In the genomic region with DNA sequence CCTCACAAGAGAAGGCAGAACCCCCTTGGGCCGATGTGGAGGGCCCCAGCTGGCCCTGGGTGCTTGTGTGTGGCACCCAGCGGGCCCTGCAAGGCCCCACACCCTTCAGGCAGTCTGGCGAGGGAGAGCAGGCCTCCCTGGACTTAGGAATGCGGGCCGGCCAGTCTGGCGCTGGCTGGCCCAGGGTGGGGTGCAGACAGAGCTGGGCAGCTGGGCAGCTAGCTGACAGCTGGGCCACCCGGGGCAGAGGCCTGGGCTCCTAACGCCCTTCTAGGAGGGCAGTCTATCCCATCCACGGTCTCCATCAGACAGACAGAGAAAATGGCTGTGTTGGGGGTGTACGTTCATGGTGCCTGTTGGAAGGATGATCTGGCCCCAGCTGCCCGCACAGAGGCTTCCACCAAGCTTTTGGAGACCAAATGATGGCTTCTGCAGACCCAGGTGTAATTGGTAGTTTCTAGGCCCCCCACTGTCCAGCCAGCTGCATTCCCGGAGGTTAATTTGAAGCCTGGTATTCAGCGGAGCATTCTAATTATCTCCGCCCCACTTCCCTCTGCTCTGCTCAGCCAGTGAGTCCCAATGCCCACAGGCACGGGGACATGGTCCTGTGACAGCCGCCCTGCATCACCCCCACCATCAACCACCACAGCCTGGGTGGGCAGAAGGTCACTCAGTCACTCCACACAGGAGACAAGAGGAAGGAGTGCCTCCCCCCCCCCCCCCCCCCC, we compare ENCODE assay signal across 8 mouse cellular contexts. TPM values are rescaled to one million over a fixed set of nuclear protein-coding genes. Genes with fewer than 3 reads are reported as not detected.
A peak's percentile ranks its signal among the peaks of the same experiment; 100 is the strongest.
DNase-seq lines count a peak whose midpoint lies in the region; ATAC-seq and TF ChIP-seq lines count a peak whose summit lies in the region.

No protein-coding gene starts in this region.

- H3K27me3 ChIP-seq in forebrain, embryonic 11.5 days (ENCODE audit: control insufficient read depth, insufficient read depth, low read length), result no peaks in the 10 kb centered on the region

- H3K4me2 ChIP-seq in forebrain, embryonic 11.5 days (ENCODE audit: low read depth, low read length, severe bottlenecking), result peak overlapping the region; percentile 24; the same call in 1 of the 2 replicates

- no peak for TF ChIP-seq CTCF in brain, embryonic 14.5 days (IDR thresholded peaks at IDR 0.05; ENCODE audit: borderline replicate concordance, extremely low read depth, insufficient read depth, insufficient read length)

- intact Hi-C loops in left cerebral cortex, postnatal 36 days (cut with DNase I), result no loop called here
- intact Hi-C loops in heart, postnatal 25 days (cut with DNase I), result no loop called here

- H3K4me1 ChIP-seq in forebrain, embryonic 11.5 days (replicated peaks; ENCODE audit: control insufficient read depth, insufficient read depth, low read length), result peaks cover 23% of the 10 kb centered on the region

- no peak for TF ChIP-seq POLR2A in brain, embryonic 14.5 days (IDR thresholded peaks at IDR 0.05; ENCODE audit: borderline replicate concordance, extremely low read depth, insufficient read depth, insufficient read length, poor library complexity, severe bottlenecking)

- H3K27ac ChIP-seq in forebrain, embryonic 11.5 days (ENCODE audit: low read depth, low read length), result peak overlapping the region; percentile 68

- no peak overlapping the region for H3K4me3 ChIP-seq in forebrain, embryonic 11.5 days (ENCODE audit: low read depth, low read length)

- 14% methylated on average over 16 of the region's 16 CpGs for WGBS in forebrain, embryonic 11.5 days

- ATAC-seq in forebrain, embryonic 11.5 days (replicated peaks; ENCODE audit: low FRiP score), result peak; percentile 70

- H3K9me3 ChIP-seq in forebrain, embryonic 11.5 days (ENCODE audit: control insufficient read depth, low read length), result no peaks in the 10 kb centered on the region

- DNase-seq in brain, embryonic 14.5 days (ENCODE audit: low read depth), result peak; percentile 71
- peak; percentile 83 for DNase-seq in forebrain, embryonic 11.5 days (ENCODE audit: low spot score)
- peak; percentile 80 for DNase-seq in kidney, postnatal 10 days
- peak; percentile 76 for DNase-seq in mesoderm, embryonic 11.5 days (ENCODE audit: low read depth, low spot score)
- no peak for DNase-seq in layer of hippocampus, adult 9-10 months (ENCODE audit: low spot score)
- DNase-seq in thymus, postnatal 36 days, result no peak
- DNase-seq in left cerebral cortex, postnatal 36 days (ENCODE audit: low spot score in 2 of 2), result no peak
- no peak for DNase-seq in heart, postnatal 25 days (ENCODE audit: low spot score)

- peak overlapping the region; percentile 27 for H3K9ac ChIP-seq in forebrain, embryonic 11.5 days (ENCODE audit: low read length)

- no peaks in the 10 kb centered on the region; the same call in 1 of the 2 replicates for H3K36me3 ChIP-seq in forebrain, embryonic 11.5 days (ENCODE audit: control insufficient read depth, insufficient read depth, low read length)

RNA-seq across cellular contexts. Expression of gene Wdr18, which starts 14.3 kb away (rescaled TPM):
- 59.7 and 74.1 TPM in 2 replicates for polyA plus RNA-seq in brain, embryonic 14.5 days (2012; rRNA removed)
- polyA plus RNA-seq in forebrain, embryonic 11.5 days (2014; fragmentation: Nextera tagmentation; extraction: Ambion mirVana), result 111 and 112 TPM in 2 replicates
- total RNA-seq in left cerebral cortex, postnatal 36 days (2021), result 10 to 100 TPM; 44.2 to 46.3 TPM
- total RNA-seq in heart, postnatal 25 days (2021), result 10 to 100 TPM; 20.5 to 30.1 TPM

RNA-seq across cellular contexts. Expression of gene Arid3a, which starts 18.8 kb away (rescaled TPM):
- polyA plus RNA-seq in brain, embryonic 14.5 days (2012; rRNA removed), result 5.2 and 7.0 TPM in 2 replicates
- 5.4 and 6.6 TPM in 2 replicates for polyA plus RNA-seq in forebrain, embryonic 11.5 days (2014; fragmentation: Nextera tagmentation; extraction: Ambion mirVana)
- total RNA-seq in left cerebral cortex, postnatal 36 days (2021), result 1 to 10 TPM; 6.3 to 6.5 TPM
- total RNA-seq in heart, postnatal 25 days (2021), result 1 to 10 TPM; 1.9 to 2.0 TPM

RNA-seq across cellular contexts. Expression of gene R3hdm4, which starts 24.7 kb away (rescaled TPM):
- polyA plus RNA-seq in brain, embryonic 14.5 days (2012; rRNA removed), result 195 and 197 TPM in 2 replicates
- polyA plus RNA-seq in forebrain, embryonic 11.5 days (2014; fragmentation: Nextera tagmentation; extraction: Ambion mirVana), result 135 and 145 TPM in 2 replicates
- 100 to 1,000 TPM; 349 to 368 TPM for total RNA-seq in left cerebral cortex, postnatal 36 days (2021)
- total RNA-seq in heart, postnatal 25 days (2021), result 10 to 100 TPM; 81.1 to 82.9 TPM

RNA-seq across cellular contexts. Expression of gene Grin3b, which starts 24.8 kb away (rescaled TPM):
- 0.20 and 0.38 TPM in 2 replicates for polyA plus RNA-seq in brain, embryonic 14.5 days (2012; rRNA removed)
- 0.29 and 0.33 TPM in 2 replicates for polyA plus RNA-seq in forebrain, embryonic 11.5 days (2014; fragmentation: Nextera tagmentation; extraction: Ambion mirVana)
- under 1 TPM in 1 of 2 experiments, not detected in 1; 0.10 TPM for total RNA-seq in left cerebral cortex, postnatal 36 days (2021)
- under 1 TPM; 0.14 to 0.21 TPM for total RNA-seq in heart, postnatal 25 days (2021)

RNA-seq across cellular contexts. Expression of gene Kiss1r, which starts 28.9 kb away (rescaled TPM):
- polyA plus RNA-seq in brain, embryonic 14.5 days (2012; rRNA removed), result 4.1 and 4.4 TPM in 2 replicates
- polyA plus RNA-seq in forebrain, embryonic 11.5 days (2014; fragmentation: Nextera tagmentation; extraction: Ambion mirVana), result 0.55 and 1.0 TPM in 2 replicates
- total RNA-seq in left cerebral cortex, postnatal 36 days (2021), result 1 to 10 TPM; 6.7 to 8.2 TPM
- under 1 TPM; 0.14 to 0.18 TPM for total RNA-seq in heart, postnatal 25 days (2021)

Comparison
In these comparisons a context has a peak if more than half of its experiments do, and no peak if none do; other contexts are left out.
1. DNase-seq: peak in brain, embryonic 14.5 days (single experiment), forebrain, embryonic 11.5 days (single experiment), kidney, postnatal 10 days (single experiment) and mesoderm, embryonic 11.5 days (single experiment); none in layer of hippocampus, adult 9-10 months (single experiment), thymus, postnatal 36 days (0 of 2), left cerebral cortex, postnatal 36 days (0 of 2) and heart, postnatal 25 days (single experiment).
2. RNA of gene R3hdm4, which starts 24.7 kb away (total RNA-seq): 349 to 368 TPM in left cerebral cortex, postnatal 36 days; 81.1 to 82.9 TPM in heart, postnatal 25 days; every median in the first group is over 4 times any median in the second.